Mouse (Mus musculus) right cerebral cortex, adult 2 months (tissue): ENCODE measurements around the gene Igf2bp2.

ENCODE experiments used
- DNase-seq, 2 experiments: peaks; one replicate each; pipeline ENCODE4 v3.0.0; 2021 to 2022; ENCODE audit warnings: low spot score in 2 of 2

Igf2bp2 gene

GRCm38 (mm10) chr16:22038554-22038953 lies 124.5 kb downstream of the Igf2bp2 start:
- no peak for DNase-seq

DNA sequence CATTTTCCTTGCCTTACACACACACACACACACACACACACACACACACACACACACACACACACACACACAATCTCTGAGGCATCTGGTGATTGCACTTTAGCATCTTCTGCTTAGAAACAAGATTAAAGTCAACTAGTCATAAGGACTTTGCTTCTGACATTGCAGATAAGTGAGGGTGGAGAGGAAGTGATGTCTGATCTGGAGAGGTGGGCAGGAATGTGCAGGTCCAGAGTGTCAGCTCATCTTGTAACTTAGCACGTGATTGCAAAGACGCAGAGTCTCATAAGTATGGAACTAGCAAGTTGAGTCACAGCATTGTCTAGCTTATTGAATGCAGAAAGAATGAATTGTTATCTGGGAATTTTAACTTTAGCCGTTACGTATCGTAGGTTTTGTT lies 135.6 kb downstream of the Igf2bp2 start:
- DNase-seq: no peak

- peak in 1 of 2 experiments; percentile 7 for DNase-seq
These were observed 141.0 kb downstream of the Igf2bp2 start for GRCm38 (mm10) chr16:22022122-22022521.

DNA sequence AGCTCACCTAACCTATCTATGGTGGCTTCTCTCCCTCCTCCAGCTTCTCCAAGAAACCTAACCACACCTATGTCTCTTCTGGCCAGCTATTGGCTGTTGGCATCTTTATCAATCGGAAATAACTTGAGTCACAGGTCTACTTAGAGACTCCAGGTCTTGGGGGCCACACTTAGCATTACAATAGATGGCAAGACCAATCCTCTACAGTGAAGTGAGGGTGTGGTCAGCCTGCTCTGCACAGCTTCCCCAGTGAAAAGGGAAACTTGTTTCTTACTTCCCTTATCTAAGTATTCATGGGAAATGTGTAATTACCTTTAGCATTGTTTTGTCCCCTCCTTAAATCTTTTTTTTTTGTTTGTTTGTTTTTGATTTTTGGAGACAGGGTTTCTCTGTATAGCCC lies 147.5 kb downstream of the Igf2bp2 start:
- DNase-seq: no peak

- DNase-seq: no peak
These were observed 153.5 kb downstream of the Igf2bp2 start for GRCm38 (mm10) chr16:22009596-22009995.

DNA sequence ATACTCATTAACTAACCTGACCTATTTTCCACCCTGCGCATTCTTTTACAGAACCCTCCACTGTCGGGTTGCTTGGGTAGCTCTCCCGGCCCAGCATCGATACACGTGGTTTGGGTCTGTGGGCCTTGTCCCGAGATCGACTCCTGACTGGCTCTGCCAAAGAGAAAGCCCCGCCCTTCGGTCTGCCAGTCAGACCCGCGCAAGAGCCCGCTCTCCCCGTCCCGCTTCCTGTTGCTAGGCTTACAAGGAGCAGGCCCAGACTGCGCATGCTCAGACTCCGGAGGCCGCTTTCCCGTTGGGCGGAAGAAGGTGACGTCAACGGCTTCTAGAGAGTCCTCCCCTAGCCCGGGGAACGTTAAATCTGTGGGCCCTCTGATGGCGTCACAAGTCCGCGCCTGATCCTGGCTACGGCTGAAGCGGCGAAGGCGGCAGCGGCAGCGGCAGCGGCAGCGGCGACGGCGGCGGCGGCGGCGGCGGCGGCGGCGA lies 154.0 kb downstream of the Igf2bp2 start, which contains the start of gene Senp2:
Senp2 (plus strand) TSS at position 386 of the 486 bp plus-strand sequence.
- peak; percentile 100 for DNase-seq
